Mouse (Mus musculus) forebrain, embryonic 11.5 days (tissue): ENCODE results near the gene Kxd1. TPM values are rescaled to one million over a fixed set of nuclear protein-coding genes. Genes with fewer than 3 reads are reported as not detected.

ENCODE experiments used
- ATAC-seq: fragments of 200-750 bp; cut with Nextera tagmentation; replicated peaks from 2 replicates; pipeline ENCODE4 v1.8.0; 2017; ENCODE audit warnings: moderate TSS enrichment; ENCODE audit not compliant: low FRiP score
- DNase-seq: peaks from one replicate; pipeline ENCODE4 v3.0.0-alpha.2; 2017; ENCODE audit warnings: low spot score
- H3K27ac ChIP-seq: fragments of 300-500 bp; sonication (generic); 2 replicates; pipeline ENCODE4 v1.5.1; 2014; ENCODE audit warnings: low read depth, low read length
- H3K27me3 ChIP-seq: fragments of 300-500 bp; sonication (generic); 2 replicates; pipeline ENCODE4 v1.6.1; 2014; ENCODE audit warnings: mild to moderate bottlenecking, low read length, mixed read lengths; ENCODE audit not compliant: control insufficient read depth, insufficient read depth
- H3K36me3 ChIP-seq: fragments of 300-500 bp; sonication (generic); 2 replicates; pipeline ENCODE4 v1.6.1; 2014; ENCODE audit warnings: mild to moderate bottlenecking, low read length, moderate library complexity, mixed read lengths; ENCODE audit not compliant: control insufficient read depth, insufficient read depth
- H3K4me1 ChIP-seq: fragments of 300-500 bp; sonication (generic); replicated peaks from 2 replicates; pipeline ENCODE4 v1.6.1; 2014; ENCODE audit warnings: low read length, mixed read lengths; ENCODE audit not compliant: control insufficient read depth, insufficient read depth
- H3K4me2 ChIP-seq: fragments of 300-500 bp; sonication (generic); 2 replicates; pipeline ENCODE4 v1.6.1; 2014; ENCODE audit warnings: low read depth, mild to moderate bottlenecking, low read length, moderate library complexity, mixed read lengths; ENCODE audit not compliant: severe bottlenecking
- H3K4me3 ChIP-seq: fragments of 300-500 bp; sonication (generic); 2 replicates; pipeline ENCODE4 v1.5.1; 2014; ENCODE audit warnings: low read depth, low read length
- H3K9ac ChIP-seq: fragments of 300-500 bp; sonication (generic); 2 replicates; pipeline ENCODE4 v1.6.1; 2014; ENCODE audit warnings: low read length
- H3K9me3 ChIP-seq: fragments of 300-500 bp; sonication (generic); 2 replicates; pipeline ENCODE4 v1.6.1; 2016; ENCODE audit warnings: low read length, mixed read lengths; ENCODE audit not compliant: control insufficient read depth
- WGBS: fragments of 180-500 bp; shearing (Covaris S2); extraction: QIAGEN DNeasy Blood & Tissue Kit; methylation state at CpG from one replicate; pipeline ENCODE4 v1.1.7; 2014; 5-methylcytosine and 5-hydroxymethylcytosine counted together
- polyA plus RNA-seq: library from polyadenylated mRNA; unstranded; fragments of >200 nt; fragmentation: Nextera tagmentation; extraction: Ambion mirVana; gene quantifications from 2 replicates; pipeline ENCODE4 v1.2.1, GENCODE M21; 2014

Kxd1 gene
- polyA plus RNA-seq, 1 experiment from 2014 or later: 56.0 TPM

DNA sequence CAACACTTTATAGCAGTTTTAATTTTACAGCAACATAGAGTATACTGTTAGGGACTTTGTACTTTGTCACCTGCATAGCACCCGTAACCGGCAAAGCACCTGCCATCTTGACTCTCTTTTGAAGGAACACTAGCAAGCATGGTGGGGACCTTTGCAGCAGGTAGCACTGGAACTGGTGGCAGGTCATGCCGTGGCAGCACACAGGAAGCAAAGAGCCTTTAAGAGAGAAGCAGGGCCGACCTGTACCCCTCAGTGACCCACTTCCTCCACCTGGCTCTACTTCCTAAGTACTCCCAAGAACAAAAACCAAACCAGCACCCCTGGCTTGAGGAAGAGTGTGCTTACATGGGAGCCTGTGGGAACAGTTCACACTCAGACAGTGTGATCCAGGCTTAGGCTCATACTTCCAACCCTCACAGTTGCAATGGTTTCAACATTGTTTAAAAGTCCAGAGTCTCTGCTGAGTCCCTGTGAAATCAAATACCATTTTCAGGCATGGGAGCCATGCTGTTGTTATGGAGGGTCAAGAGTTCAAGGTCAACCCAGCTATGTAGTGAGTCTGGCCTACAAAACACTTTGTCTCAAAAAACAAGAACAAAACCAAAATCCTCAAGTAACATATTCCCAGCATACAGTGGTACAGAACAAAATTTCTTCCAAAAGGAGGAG lies 27.5 kb upstream of the Kxd1 start:
- Histone ChIP-seq H3K4me1 (no peaks in the 10 kb centered on the region), H3K36me3 (no peaks in the 10 kb centered on the region), H3K4me3 (no peak overlapping the region), H3K27me3 (no peaks in the 10 kb centered on the region), H3K27ac (no peak overlapping the region), H3K9me3 (no peaks in the 10 kb centered on the region), H3K9ac (no peak overlapping the region), H3K4me2 (no peak overlapping the region)
- WGBS: 90% methylated on average over 4 of the region's 4 CpGs
- no peak for DNase-seq
- ATAC-seq: no peak

DNA sequence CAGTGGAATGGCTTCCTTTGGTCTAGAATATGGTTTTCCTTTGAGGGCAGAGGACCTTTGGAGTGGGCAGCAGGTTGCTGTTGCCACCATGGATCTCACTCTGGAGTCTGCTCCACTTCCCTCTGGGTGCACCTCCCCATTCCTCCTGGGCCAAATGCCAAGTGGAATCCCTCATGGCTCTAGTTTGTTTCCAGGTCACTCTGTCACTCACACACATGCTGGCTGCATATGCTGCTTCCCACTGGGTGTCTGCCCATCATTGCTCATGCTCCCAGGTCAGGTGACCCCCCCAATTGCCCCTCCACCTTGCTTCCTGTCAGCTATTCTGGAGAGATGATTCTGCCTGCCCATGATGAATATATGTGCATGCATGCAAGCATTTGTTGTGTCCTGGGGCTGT lies 26.0 kb upstream of the Kxd1 start:
- Histone ChIP-seq H3K36me3 (no peaks in the 10 kb centered on the region), H3K4me1 (no peaks in the 10 kb centered on the region), H3K4me2 (no peak overlapping the region), H3K27me3 (no peaks in the 10 kb centered on the region), H3K4me3 (no peak overlapping the region), H3K9ac (no peak overlapping the region), H3K9me3 (no peaks in the 10 kb centered on the region), H3K27ac (no peak overlapping the region)
- no peak for ATAC-seq
- DNase-seq: no peak

DNA sequence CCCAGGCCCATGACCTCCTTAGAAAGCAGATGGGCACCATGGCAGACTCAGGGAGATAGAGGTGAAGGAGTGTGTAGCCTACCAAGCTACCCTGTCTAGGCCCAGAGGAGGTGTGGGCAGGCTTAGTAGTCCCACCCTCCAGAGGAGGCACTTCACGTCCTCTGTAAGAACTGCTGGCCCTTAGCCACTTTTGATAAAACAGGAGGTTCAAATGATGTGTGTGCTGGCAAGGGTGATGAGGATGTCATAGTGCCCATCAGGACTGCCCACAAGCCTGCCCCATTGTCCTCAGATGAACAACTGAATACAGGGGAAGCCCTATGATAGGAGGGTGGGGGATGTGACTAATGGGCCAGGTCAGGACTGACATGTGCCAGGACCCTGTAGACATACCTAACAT lies 25.1 kb upstream of the Kxd1 start:
- no peaks in the 10 kb centered on the region for H3K9me3 ChIP-seq
- H3K9ac ChIP-seq: no peak overlapping the region
- 90% methylated on average over 1 of the region's 1 CpGs for WGBS

DNA sequence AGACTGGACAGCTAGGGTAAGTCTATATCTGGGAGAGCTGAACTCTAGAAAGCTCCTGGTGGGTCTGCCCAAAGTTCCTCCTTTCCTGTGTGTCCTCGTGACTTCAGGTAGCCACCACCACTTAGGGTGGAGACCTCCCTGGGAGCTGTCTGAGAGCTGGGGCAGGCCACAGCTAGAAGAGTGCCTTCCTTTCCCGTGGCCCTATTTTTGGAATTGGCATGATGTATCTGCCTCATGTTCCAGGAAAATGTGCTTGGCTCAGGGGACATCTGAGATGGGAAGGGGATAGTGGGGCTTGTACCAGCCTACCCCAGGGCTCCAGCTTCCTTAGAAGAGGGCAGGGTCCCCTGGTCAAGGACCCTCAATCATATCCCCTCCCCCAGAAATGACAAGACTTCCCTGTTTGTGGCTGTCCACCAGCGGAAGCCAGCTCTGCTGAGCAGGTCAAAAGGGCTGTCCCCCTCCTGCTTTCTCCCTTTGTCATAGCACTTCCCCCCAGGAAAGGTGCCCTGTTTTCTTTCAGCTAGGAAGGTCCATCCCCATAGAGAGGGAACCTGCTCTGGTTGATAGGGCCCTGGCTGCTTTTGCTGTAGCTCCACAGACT lies 23.9 kb upstream of the Kxd1 start:
- Histone ChIP-seq H3K9ac (no peak overlapping the region), H3K4me2 (no peak overlapping the region), H3K27me3 (no peaks in the 10 kb centered on the region), H3K9me3 (no peaks in the 10 kb centered on the region), H3K4me3 (no peak overlapping the region), H3K27ac (no peak overlapping the region), H3K4me1 (no peaks in the 10 kb centered on the region), H3K36me3 (no peaks in the 10 kb centered on the region)
- ATAC-seq (no peak), DNase-seq (no peak)
- WGBS: 89% methylated on average over 3 of the region's 3 CpGs

More for the DNA sequence above, 25.1 kb upstream of the Kxd1 start:
- Histone ChIP-seq H3K27ac (no peak overlapping the region), H3K4me3 (no peak overlapping the region), H3K36me3 (no peaks in the 10 kb centered on the region), H3K4me2 (no peak overlapping the region), H3K27me3 (no peaks in the 10 kb centered on the region), H3K4me1 (no peaks in the 10 kb centered on the region)
- ATAC-seq: no peak
- no peak for DNase-seq

DNA sequence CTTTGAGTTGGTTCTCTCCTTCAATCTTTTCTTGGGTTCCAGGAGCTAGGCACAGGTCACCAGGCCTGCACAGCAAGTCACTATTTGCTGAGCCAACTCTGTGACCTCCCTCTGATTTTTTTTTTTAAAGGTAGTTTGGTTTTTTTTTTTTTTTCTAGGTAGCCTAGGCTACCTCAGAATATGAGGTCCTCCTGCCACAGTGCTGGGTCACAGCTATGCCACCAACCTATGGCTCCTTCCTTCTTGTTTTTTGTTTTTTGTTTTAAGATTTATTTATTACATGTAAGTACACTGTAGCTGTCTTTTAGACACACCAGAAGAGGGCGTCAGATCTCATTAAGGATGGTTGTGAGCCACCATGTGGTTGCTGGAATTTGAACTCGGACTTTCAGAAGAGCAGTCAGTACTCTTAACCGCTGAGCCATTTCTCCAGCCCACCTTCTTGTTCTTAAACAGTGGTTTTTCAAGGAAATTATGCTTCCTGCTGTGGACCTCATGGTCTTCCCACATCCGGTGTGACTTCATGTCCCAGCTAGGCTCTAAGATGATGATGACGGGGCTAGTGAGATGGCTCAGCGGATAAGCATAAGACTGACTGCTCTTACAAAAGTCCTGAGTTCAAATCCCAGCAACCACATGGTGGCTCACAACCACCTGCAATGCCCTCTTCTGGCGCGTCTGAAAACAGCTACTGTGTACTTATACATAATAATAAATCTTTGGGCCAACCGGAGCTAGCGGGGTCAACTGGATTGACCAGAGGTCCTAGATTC lies 21.8 kb upstream of the Kxd1 start:
- ATAC-seq (no peak), DNase-seq (no peak)
- 97% methylated on average over 10 of the region's 10 CpGs for WGBS
- no peak overlapping the region for H3K4me3 ChIP-seq
- no peak overlapping the region for H3K9ac ChIP-seq
- H3K9me3 ChIP-seq: no peaks in the 10 kb centered on the region
- no peaks in the 10 kb centered on the region for H3K4me1 ChIP-seq
- no peak overlapping the region for H3K4me2 ChIP-seq
- H3K27ac ChIP-seq: no peak overlapping the region
- no peaks in the 10 kb centered on the region for H3K27me3 ChIP-seq
- H3K36me3 ChIP-seq: no peaks in the 10 kb centered on the region

DNA sequence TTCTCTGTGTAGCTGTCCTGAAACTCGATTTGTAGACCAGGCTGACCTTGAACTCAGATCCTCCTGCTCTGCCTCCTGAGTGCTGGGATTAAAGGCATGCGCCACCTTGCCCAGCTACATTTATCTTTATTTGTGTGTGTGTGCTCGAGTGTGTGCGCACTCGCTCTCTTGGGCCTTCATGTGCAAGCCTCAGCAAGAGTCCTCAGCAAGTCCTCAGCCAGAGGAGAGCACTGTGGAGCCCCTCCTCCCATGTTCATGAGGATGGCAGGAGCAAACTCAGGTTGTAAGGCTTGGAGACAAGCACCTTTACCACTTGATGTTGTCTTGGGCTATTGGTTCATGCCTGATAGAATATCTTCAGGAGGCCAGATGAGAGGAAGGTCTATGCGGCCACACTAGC lies 20.0 kb upstream of the Kxd1 start:
- no peak for DNase-seq
- H3K27ac ChIP-seq: no peak overlapping the region
- H3K9me3 ChIP-seq: no peaks in the 10 kb centered on the region
- no peaks in the 10 kb centered on the region for H3K36me3 ChIP-seq
- H3K4me3 ChIP-seq: no peak overlapping the region
- H3K9ac ChIP-seq: no peak overlapping the region
- no peaks in the 10 kb centered on the region for H3K27me3 ChIP-seq
- WGBS: 89% methylated on average over 6 of the region's 6 CpGs
- no peaks in the 10 kb centered on the region for H3K4me1 ChIP-seq
- H3K4me2 ChIP-seq: no peak overlapping the region
- no peak for ATAC-seq

DNA sequence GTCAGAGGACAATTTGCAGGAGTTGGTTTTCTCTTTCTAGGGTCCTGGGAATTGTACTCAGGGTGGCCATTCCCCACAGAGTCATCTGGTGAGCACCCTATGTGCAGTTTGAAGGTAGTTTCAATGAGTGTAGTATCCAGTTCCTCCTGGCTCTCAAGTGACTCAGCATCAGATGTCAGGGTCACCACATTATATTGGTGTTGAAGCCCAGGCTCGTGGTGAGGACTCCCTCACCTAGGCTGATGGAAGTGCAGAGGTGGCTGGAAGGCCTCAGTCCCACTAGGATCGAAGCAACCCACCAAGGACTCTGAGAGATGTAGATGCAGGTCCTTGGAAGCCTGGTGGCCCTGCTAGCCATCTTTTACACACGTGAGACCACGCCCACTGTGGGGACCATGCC lies 18.7 kb upstream of the Kxd1 start:
- WGBS: 88% methylated on average over 4 of the region's 4 CpGs
- Histone ChIP-seq H3K9me3 (no peaks in the 10 kb centered on the region), H3K9ac (no peak overlapping the region), H3K4me1 (no peaks in the 10 kb centered on the region), H3K4me3 (no peak overlapping the region), H3K36me3 (no peaks in the 10 kb centered on the region), H3K27ac (no peak overlapping the region), H3K27me3 (no peaks in the 10 kb centered on the region), H3K4me2 (no peak overlapping the region)
- no peak for ATAC-seq
- DNase-seq: no peak

DNA sequence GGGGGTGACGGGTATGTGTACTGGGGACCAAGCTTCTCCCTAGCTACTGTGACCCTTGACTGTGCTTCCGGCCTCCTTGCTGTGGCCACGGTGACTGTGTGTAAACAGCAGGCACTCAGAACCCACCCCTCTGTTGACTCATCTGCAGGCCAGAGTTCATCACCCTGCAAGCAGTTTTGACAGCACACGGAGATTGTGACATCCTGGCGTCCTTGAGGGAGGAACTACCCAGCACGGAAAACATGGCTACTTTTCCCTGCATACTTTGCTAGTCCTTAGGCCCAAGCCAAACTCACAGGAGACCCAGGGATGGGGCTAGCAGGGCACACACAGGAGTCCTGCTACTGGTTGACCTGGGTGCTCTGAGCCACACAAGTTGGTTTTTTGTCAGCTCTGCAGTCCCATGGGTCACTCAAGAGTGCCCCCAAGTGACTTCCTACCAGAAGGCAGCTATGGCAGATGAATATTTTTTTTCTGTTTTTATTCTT lies 16.5 kb upstream of the Kxd1 start:
- 74% methylated on average over 6 of the region's 6 CpGs for WGBS
- no peaks in the 10 kb centered on the region for H3K9me3 ChIP-seq
- no peak overlapping the region for H3K4me2 ChIP-seq
- H3K4me3 ChIP-seq: no peak overlapping the region
- H3K36me3 ChIP-seq: no peaks in the 10 kb centered on the region
- H3K9ac ChIP-seq: no peak overlapping the region
- H3K4me1 ChIP-seq: peaks cover 9% of the 10 kb centered on the region; the same call in 1 of the 2 replicates
- H3K27me3 ChIP-seq: no peaks in the 10 kb centered on the region
- H3K27ac ChIP-seq: no peak overlapping the region
- ATAC-seq (no peak), DNase-seq (no peak)
